Mouse (Mus musculus): ENCODE measurements around the gene Abhd14b.

- TF ChIP-seq CTCF (IDR thresholded peaks at IDR 0.05; ENCODE audit: extremely low read depth, insufficient read depth, low read length) (no peak), POLR2A (IDR thresholded peaks at IDR 0.05; ENCODE audit: extremely low read depth, insufficient read depth, low read length) (no peak)
Measured at GRCm38 (mm10) chr9:106397733-106398132, 49.5 kb upstream of the Abhd14b start.
